Mouse (Mus musculus) hindbrain, postnatal 0 days (tissue): ENCODE results near the gene Nedd8. TPM values are rescaled to one million over a fixed set of nuclear protein-coding genes. Genes with fewer than 3 reads are reported as not detected.

Experiments used
- ATAC-seq: fragments of 200-750 bp; cut with Nextera tagmentation; 2 replicates; pipeline ENCODE4 v1.8.0; 2017; ENCODE audit warnings: mild to moderate bottlenecking, moderate TSS enrichment, moderate library complexity
- DNase-seq: peaks from one replicate; pipeline ENCODE4 v3.0.0-alpha.2; 2015; ENCODE audit warnings: low spot score
- H3K27ac ChIP-seq: fragments of 300-500 bp; sonication (generic); 2 replicates; pipeline ENCODE4 v1.5.1; 2014; ENCODE audit warnings: mild to moderate bottlenecking
- H3K27me3 ChIP-seq: fragments of 300-500 bp; sonication (generic); 2 replicates; pipeline ENCODE4 v1.6.1; 2014; ENCODE audit warnings: low read length, mixed read lengths; ENCODE audit not compliant: insufficient read depth
- H3K36me3 ChIP-seq: fragments of 300-500 bp; sonication (generic); 2 replicates; pipeline ENCODE4 v1.6.1; 2014; ENCODE audit warnings: low read length, mixed read lengths; ENCODE audit not compliant: insufficient read depth
- H3K4me1 ChIP-seq: fragments of 300-500 bp; sonication (generic); 2 replicates; pipeline ENCODE4 v1.6.1; 2014; ENCODE audit warnings: antibody characterized with exemption, low read length, mixed read lengths; ENCODE audit not compliant: insufficient read depth
- H3K4me2 ChIP-seq: fragments of 300-500 bp; sonication (generic); 2 replicates; pipeline ENCODE4 v1.6.1; 2014; ENCODE audit warnings: low read depth, mild to moderate bottlenecking, low read length, moderate library complexity, mixed read lengths
- H3K4me3 ChIP-seq: fragments of 300-500 bp; sonication (generic); 2 replicates; pipeline ENCODE4 v1.5.1; 2014; ENCODE audit warnings: low read length
- H3K9ac ChIP-seq: fragments of 300-500 bp; sonication (generic); replicated peaks from 2 replicates; pipeline ENCODE4 v1.6.1; 2014; ENCODE audit warnings: mild to moderate bottlenecking, low read length, moderate library complexity, mixed read lengths
- H3K9me3 ChIP-seq: fragments of 300-500 bp; sonication (generic); 2 replicates; pipeline ENCODE4 v1.6.1; 2016; ENCODE audit warnings: low read length, mixed read lengths
- CTCF ChIP-seq: IDR thresholded peaks from 2 replicates; pipeline ENCODE4 v1.5.1; 2016; ENCODE audit warnings: antibody characterized with exemption, control low read depth, low read depth
- WGBS: fragments of 180-500 bp; shearing (Covaris S2); extraction: QIAGEN DNeasy Blood & Tissue Kit; methylation state at CpG from one replicate; pipeline ENCODE4 v1.1.7; 2014; 5-methylcytosine and 5-hydroxymethylcytosine counted together
- polyA plus RNA-seq: library from polyadenylated mRNA; unstranded; fragments of >200 nt; fragmentation: Nextera tagmentation; extraction: Ambion mirVana; gene quantifications from 2 replicates; pipeline ENCODE4 v1.2.1, GENCODE M21; 2015
- total RNA-seq: library from RNA; depleted of rRNA; stranded (reverse); fragments of >200 nt; gene quantifications from 2 replicates; pipeline ENCODE4 v1.2.3, GENCODE M21; 2014

Nedd8 gene
- total and polyA plus RNA-seq, 2 experiments from 2014 or later, result 143 to 629 TPM

DNA sequence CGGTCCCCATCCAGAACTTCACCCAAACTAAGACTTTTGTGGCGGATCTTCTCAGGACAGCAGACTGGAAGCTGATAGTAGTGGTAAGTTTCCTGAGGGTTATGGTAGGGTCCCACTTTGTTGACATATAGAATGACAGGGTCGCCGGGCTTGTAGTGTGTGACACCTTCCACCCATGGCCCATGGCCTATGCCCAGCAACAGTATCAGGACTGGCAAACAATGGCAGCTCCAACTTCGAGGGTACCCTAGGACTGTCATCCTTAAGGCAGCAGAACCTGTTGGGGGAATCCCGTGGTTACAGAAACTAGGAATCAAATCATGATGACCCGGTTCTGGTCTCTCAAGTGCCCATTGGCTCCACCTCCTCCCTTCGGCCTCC, 29.3 kb downstream of the Nedd8 start:
- Histone ChIP-seq H3K9ac (peak overlapping the region; percentile 95), H3K9me3 (no peaks in the 10 kb centered on the region), H3K27me3 (no peaks in the 10 kb centered on the region), H3K27ac (peak overlapping the region; percentile 98), H3K4me3 (peak overlapping the region; percentile 96), H3K36me3 (peaks cover 15% of the 10 kb centered on the region; the same call in 1 of the 2 replicates), H3K4me1 (peaks cover 12% of the 10 kb centered on the region; the same call in 1 of the 2 replicates), H3K4me2 (peak overlapping the region; percentile 82)
- no peak for TF ChIP-seq CTCF
- WGBS, result 20% methylated on average over 8 of the region's 8 CpGs
- peak; percentile 50 for ATAC-seq
- DNase-seq, result no peak

GRCm38 (mm10) chr14:55641291-55641690, 30.6 kb downstream of the Nedd8 start:
- Histone ChIP-seq H3K27ac (no peak overlapping the region), H3K27me3 (no peaks in the 10 kb centered on the region), H3K9me3 (no peaks in the 10 kb centered on the region), H3K4me1 (peaks cover 12% of the 10 kb centered on the region; the same call in 1 of the 2 replicates), H3K9ac (no peak overlapping the region), H3K4me2 (no peak overlapping the region), H3K36me3 (peaks cover 28% of the 10 kb centered on the region; the same call in 1 of the 2 replicates), H3K4me3 (no peak overlapping the region)
- TF ChIP-seq CTCF, result no peak
- WGBS, result 95% methylated on average over 13 of the region's 13 CpGs
- no peak for ATAC-seq
- DNase-seq, result no peak

DNA sequence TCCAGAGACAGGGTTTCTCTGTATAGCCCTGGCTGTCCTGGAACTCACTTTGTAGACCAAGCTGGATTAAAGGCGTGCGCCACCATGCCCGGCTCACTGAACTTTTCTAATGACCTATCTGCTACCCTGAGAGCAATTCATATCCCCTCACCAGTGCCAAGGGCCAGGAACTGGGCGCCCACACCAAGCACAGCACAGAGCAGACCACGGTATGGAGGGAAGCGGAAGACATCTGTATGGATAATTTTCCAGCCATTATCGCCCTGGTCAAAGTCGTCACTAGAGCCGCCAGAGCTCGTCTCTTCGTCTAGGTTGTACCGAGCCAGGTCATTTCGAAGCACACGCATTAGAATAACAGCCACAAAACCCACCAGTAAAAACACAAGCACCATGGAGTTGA, 31.1 kb downstream of the Nedd8 start:
- peaks cover 12% of the 10 kb centered on the region; the same call in 1 of the 2 replicates for H3K4me1 ChIP-seq
- no peaks in the 10 kb centered on the region for H3K9me3 ChIP-seq
- no peak for TF ChIP-seq CTCF
- no peak overlapping the region for H3K27ac ChIP-seq
- DNase-seq (no peak), ATAC-seq (no peak)
- peaks cover 30% of the 10 kb centered on the region; the same call in 1 of the 2 replicates for H3K36me3 ChIP-seq
- no peak overlapping the region for H3K9ac ChIP-seq
- H3K4me3 ChIP-seq, result no peak overlapping the region
- 95% methylated on average over 14 of the region's 14 CpGs for WGBS
- no peak overlapping the region for H3K4me2 ChIP-seq
- no peaks in the 10 kb centered on the region for H3K27me3 ChIP-seq

GRCm38 (mm10) chr14:55637795-55638194, 34.1 kb downstream of the Nedd8 start, which contains the start of gene Gm49378:
Gm49378 (minus strand) TSS chr14:55637895.
- H3K9me3 ChIP-seq, result no peaks in the 10 kb centered on the region
- DNase-seq, result no peak
- no peak within 1 kb of the TSS for H3K9ac ChIP-seq
- no peak within 1 kb of the TSS for H3K27ac ChIP-seq
- no peak for ATAC-seq
- H3K4me1 ChIP-seq, result peaks cover 5% of the 10 kb centered on the region
- TF ChIP-seq CTCF, result no peak
- no peak within 1 kb of the TSS for H3K4me2 ChIP-seq
- H3K27me3 ChIP-seq, result no peaks in the 10 kb centered on the region
- 92% methylated on average over 9 of the region's 9 CpGs for WGBS
- no peak within 1 kb of the TSS for H3K4me3 ChIP-seq
- H3K36me3 ChIP-seq, result peaks cover 35% of the 10 kb centered on the region; the same call in 1 of the 2 replicates

GRCm38 (mm10) chr14:55635523-55636007, 36.4 kb downstream of the Nedd8 start, which contains the start of gene Ipo4:
Ipo4 (minus strand) TSS chr14:55635957.
- Histone ChIP-seq H3K9ac (peak within 1 kb of the TSS; percentile 62), H3K4me1 (no peaks in the 10 kb centered on the region; the same call in 1 of the 2 replicates), H3K4me2 (peak within 1 kb of the TSS; percentile 90), H3K9me3 (no peaks in the 10 kb centered on the region), H3K4me3 (peak within 1 kb of the TSS; percentile 54), H3K27ac (peak within 1 kb of the TSS; percentile 69), H3K27me3 (no peaks in the 10 kb centered on the region), H3K36me3 (peaks cover 57% of the 10 kb centered on the region)
- 1% methylated on average over 33 of the region's 33 CpGs for WGBS
- no peak for TF ChIP-seq CTCF
- peak; percentile 95 for DNase-seq
- peak; percentile 92 for ATAC-seq

DNA sequence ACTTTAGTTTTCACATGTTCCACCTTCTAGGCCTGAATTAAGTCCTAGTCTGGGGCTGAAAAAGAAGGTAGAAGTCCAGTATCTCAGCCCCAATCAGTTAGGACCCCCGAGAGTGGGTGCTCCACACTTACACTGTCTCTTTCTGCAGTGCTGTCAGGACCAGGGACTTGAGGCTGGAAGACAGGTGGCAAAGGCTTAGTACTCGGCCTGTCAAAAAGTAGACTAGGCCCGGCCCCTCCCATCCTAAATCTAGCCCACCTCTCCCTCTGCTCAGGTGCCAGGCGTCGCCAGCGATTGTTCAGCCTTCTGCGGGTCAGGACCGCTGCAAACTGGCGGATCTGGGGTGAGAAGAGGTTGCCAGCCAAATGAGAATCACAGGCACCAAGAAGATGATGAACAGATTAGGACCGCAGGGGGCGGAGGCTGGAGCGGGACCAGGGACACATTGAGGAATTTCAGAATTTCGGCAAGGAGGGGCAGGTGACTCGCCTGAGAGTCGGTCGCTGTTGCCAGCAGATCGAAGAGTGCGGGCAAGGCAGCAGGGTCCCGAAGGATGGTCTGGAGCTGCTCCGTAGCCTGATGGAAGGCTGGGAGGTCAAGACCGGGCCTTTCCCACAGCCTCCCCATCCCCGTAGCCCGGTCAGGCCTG, 36.9 kb downstream of the Nedd8 start:
- H3K4me3 ChIP-seq, result peak overlapping the region; percentile 54
- 2% methylated on average over 23 of the region's 23 CpGs for WGBS
- peaks cover 57% of the 10 kb centered on the region for H3K36me3 ChIP-seq
- no peaks in the 10 kb centered on the region for H3K27me3 ChIP-seq
- peak overlapping the region; percentile 62 for H3K9ac ChIP-seq
- no peaks in the 10 kb centered on the region for H3K9me3 ChIP-seq
- no peak for TF ChIP-seq CTCF
- H3K4me1 ChIP-seq, result no peaks in the 10 kb centered on the region; the same call in 1 of the 2 replicates
- peak overlapping the region; percentile 69 for H3K27ac ChIP-seq
- ATAC-seq (no peak), DNase-seq (no peak)
- peak overlapping the region; percentile 90 for H3K4me2 ChIP-seq

DNA sequence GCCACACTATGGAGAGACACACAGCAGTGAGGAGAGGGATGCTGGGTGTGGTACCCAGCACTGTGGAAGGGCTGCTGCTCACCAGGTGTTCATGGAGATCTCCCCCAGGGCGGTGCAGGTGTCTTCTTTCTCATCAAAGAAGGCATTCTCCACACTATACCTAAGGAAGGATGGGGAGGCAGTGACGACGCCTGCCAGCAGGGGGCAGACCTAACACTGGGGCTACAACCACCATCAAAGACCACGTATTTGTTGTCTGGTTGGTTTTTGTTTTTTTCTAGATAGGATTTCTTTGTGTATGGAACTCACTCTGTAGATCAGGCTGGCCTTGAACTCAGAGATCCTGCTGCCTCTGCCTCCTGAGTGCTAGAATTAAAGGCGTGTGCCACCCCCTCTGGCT, 42.6 kb downstream of the Nedd8 start:
- H3K27ac ChIP-seq, result no peak overlapping the region
- no peak overlapping the region for H3K4me2 ChIP-seq
- H3K36me3 ChIP-seq, result peaks cover 85% of the 10 kb centered on the region
- peak; percentile 68 for TF ChIP-seq CTCF
- H3K9ac ChIP-seq, result no peak overlapping the region
- DNase-seq (peak; percentile 9), ATAC-seq (no peak)
- no peaks in the 10 kb centered on the region for H3K9me3 ChIP-seq
- 56% methylated on average over 5 of the region's 5 CpGs for WGBS
- H3K4me3 ChIP-seq, result no peak overlapping the region
- no peaks in the 10 kb centered on the region for H3K4me1 ChIP-seq
- H3K27me3 ChIP-seq, result no peaks in the 10 kb centered on the region
